Comparison of ENCODE assay signal across 8 mouse cellular contexts in genomic region chr2:3284473-3285180, GRCm38 (mm10). TPM values are rescaled to one million over a fixed set of nuclear protein-coding genes. Genes with fewer than 3 reads are reported as not detected.
DNase-seq lines count a peak whose midpoint lies in the region; ATAC-seq and TF ChIP-seq lines count a peak whose summit lies in the region.

No protein-coding gene starts in this region.

- under 1% methylated on average over 60 of the region's 60 CpGs for WGBS in forebrain, postnatal 0 days
- under 1% methylated on average over 53 of the region's 60 CpGs for WGBS in hindbrain, embryonic 14.5 days

- no peaks in the 10 kb centered on the region for H3K36me3 ChIP-seq in forebrain, postnatal 0 days (ENCODE audit: insufficient read depth)
- H3K36me3 ChIP-seq in hindbrain, embryonic 14.5 days (replicated peaks; ENCODE audit: control insufficient read depth, insufficient read depth), result no peaks in the 10 kb centered on the region

- peak overlapping the region; percentile 92 for H3K4me3 ChIP-seq in forebrain, postnatal 0 days (ENCODE audit: low read depth, low read length)
- peak overlapping the region; percentile 70 for H3K4me3 ChIP-seq in hindbrain, embryonic 14.5 days (replicated peaks; ENCODE audit: low read length)

- peak; percentile 72 for DNase-seq in NIH3T3 (ENCODE audit: low read depth)
- peak; percentile 25 for DNase-seq in c-Kit-positive CD71-negative TER-119-negative erythroid progenitor cells, embryonic 14.5 days (ENCODE audit: low read depth)
- no peak for DNase-seq in forebrain, postnatal 0 days
- DNase-seq in hindbrain, embryonic 14.5 days (ENCODE audit: low spot score), result peak; percentile 63
- peak; percentile 63 to 64 for DNase-seq in left cerebral cortex, postnatal 25 days (ENCODE audit: low spot score in 2 of 2)
- peak; percentile 68 for DNase-seq in right cerebral cortex, postnatal 14 days
- peak; percentile 32 to 61 for DNase-seq in urinary bladder, postnatal 4 days (ENCODE audit: low spot score in 2 of 2)

- peaks cover 14% of the 10 kb centered on the region for H3K4me1 ChIP-seq in forebrain, postnatal 0 days (ENCODE audit: insufficient read depth)
- H3K4me1 ChIP-seq in hindbrain, embryonic 14.5 days (replicated peaks; ENCODE audit: control insufficient read depth, insufficient read depth, low read length), result peaks cover 18% of the 10 kb centered on the region

- no peaks in the 10 kb centered on the region for H3K27me3 ChIP-seq in forebrain, postnatal 0 days (ENCODE audit: insufficient read depth, low read length)
- H3K27me3 ChIP-seq in hindbrain, embryonic 14.5 days (ENCODE audit: control insufficient read depth, insufficient read depth, low read length), result no peaks in the 10 kb centered on the region

- H3K27ac ChIP-seq in forebrain, postnatal 0 days (ENCODE audit: low read depth, low read length), result peak overlapping the region; percentile 98
- H3K27ac ChIP-seq in hindbrain, embryonic 14.5 days, result peak overlapping the region; percentile 95

- H3K9me3 ChIP-seq in forebrain, postnatal 0 days (ENCODE audit: low read length), result no peaks in the 10 kb centered on the region
- H3K9me3 ChIP-seq in hindbrain, embryonic 14.5 days (ENCODE audit: control insufficient read depth, low read length), result no peaks in the 10 kb centered on the region

- ATAC-seq in forebrain, postnatal 0 days, result peak; percentile 5
- ATAC-seq in hindbrain, embryonic 14.5 days (ENCODE audit: low FRiP score), result peak; percentile 0; the same call in 1 of the 2 replicates
- ATAC-seq in megakaryocyte progenitor cell, adult 5-6 weeks (replicated peaks; ENCODE audit: poor library complexity), result peak; percentile 12

- intact Hi-C loops in left cerebral cortex, postnatal 25 days (cut with DNase I), result loop anchor here (1.0 to 5.0 kb wide), 4 partner anchors 48 to 167 kb away; partner anchors contain the start of gene Rpp38

- H3K9ac ChIP-seq in forebrain, postnatal 0 days, result peak overlapping the region; percentile 94
- peak overlapping the region; percentile 81 for H3K9ac ChIP-seq in hindbrain, embryonic 14.5 days

- H3K4me2 ChIP-seq in forebrain, postnatal 0 days (ENCODE audit: low read depth), result peak overlapping the region; percentile 68
- peak overlapping the region; percentile 70 for H3K4me2 ChIP-seq in hindbrain, embryonic 14.5 days (replicated peaks)

- no peak; the same call in 1 of the 2 replicates for TF ChIP-seq CTCF in forebrain, postnatal 0 days (IDR thresholded peaks at IDR 0.05; ENCODE audit: low read depth)

RNA-seq across cellular contexts. Expression of gene Nmt2, which starts 0.6 kb away (rescaled TPM):
- total RNA-seq in forebrain, postnatal 0 days (2014; rRNA removed), result 92.8 and 94.0 TPM in 2 replicates
- 80.4 and 101 TPM in 2 replicates for polyA plus RNA-seq in forebrain, postnatal 0 days (2015; fragmentation: Nextera tagmentation; extraction: Ambion mirVana)
- polyA plus RNA-seq in hindbrain, embryonic 14.5 days (2014; fragmentation: Nextera tagmentation; extraction: Ambion mirVana), result 98.2 and 103 TPM in 2 replicates
- total RNA-seq in left cerebral cortex, postnatal 25 days (2021), result 10 to 100 TPM; 90.4 to 95.3 TPM
- total RNA-seq in megakaryocyte progenitor cell, adult 5-6 weeks (2015), result 16.8 and 17.2 TPM in 2 replicates
- 22.6 and 24.6 TPM in 2 replicates for total RNA-seq in megakaryocyte progenitor cell, adult 5-6 weeks (2017)

RNA-seq across cellular contexts. Expression of gene Rpp38, which starts 47.8 kb away (rescaled TPM):
- 11.8 and 13.5 TPM in 2 replicates for total RNA-seq in forebrain, postnatal 0 days (2014; rRNA removed)
- polyA plus RNA-seq in forebrain, postnatal 0 days (2015; fragmentation: Nextera tagmentation; extraction: Ambion mirVana), result 9.4 and 9.8 TPM in 2 replicates
- 13.2 and 15.4 TPM in 2 replicates for polyA plus RNA-seq in hindbrain, embryonic 14.5 days (2014; fragmentation: Nextera tagmentation; extraction: Ambion mirVana)
- 10 to 100 TPM; 10.3 to 11.0 TPM for total RNA-seq in left cerebral cortex, postnatal 25 days (2021)
- total RNA-seq in megakaryocyte progenitor cell, adult 5-6 weeks (2015), result 19.4 and 27.5 TPM in 2 replicates
- 5.8 and 13.1 TPM in 2 replicates for total RNA-seq in megakaryocyte progenitor cell, adult 5-6 weeks (2017)

RNA-seq across cellular contexts. Expression of gene Acbd7, which starts 51.3 kb away (rescaled TPM):
- total RNA-seq in forebrain, postnatal 0 days (2014; rRNA removed), result 4.1 TPM in 1 of 2 replicates, not detected in the other
- polyA plus RNA-seq in forebrain, postnatal 0 days (2015; fragmentation: Nextera tagmentation; extraction: Ambion mirVana), result 4.3 and 5.7 TPM in 2 replicates
- polyA plus RNA-seq in hindbrain, embryonic 14.5 days (2014; fragmentation: Nextera tagmentation; extraction: Ambion mirVana), result 3.4 and 4.2 TPM in 2 replicates
- under 1 TPM in 1 of 2 experiments, not detected in 1; 0.94 TPM for total RNA-seq in left cerebral cortex, postnatal 25 days (2021)
- 0.73 TPM in 1 of 2 replicates, not detected in the other for total RNA-seq in megakaryocyte progenitor cell, adult 5-6 weeks (2015)
- total RNA-seq in megakaryocyte progenitor cell, adult 5-6 weeks (2017), result not detected in 2 replicates
